Mouse (Mus musculus): ENCODE results near the gene Hic1. TPM values are rescaled to one million over a fixed set of nuclear protein-coding genes. Genes with fewer than 3 reads are reported as not detected.

The Hic1 gene
- polyA plus RNA-seq (2012; rRNA removed), result 10.6 and 14.1 TPM in 2 replicates

GRCm38 (mm10) chr11:75169405-75170080, at the start of gene Hic1:
Gene Hic1 (minus strand): TSS chr11:75169519.
- no peak for DNase-seq
- H3K4me1 ChIP-seq (replicated peaks; ENCODE audit: control insufficient read depth, insufficient read depth, low read length), result peaks cover 64% of the 10 kb centered on the region
- H3K36me3 ChIP-seq (ENCODE audit: control insufficient read depth, insufficient read depth, low read length), result no peaks in the 10 kb centered on the region
- TF ChIP-seq CTCF (IDR thresholded peaks at IDR 0.05; ENCODE audit: borderline replicate concordance, control insufficient read depth, extremely low read depth, insufficient read depth, low read length, poor library complexity), result no peak
- WGBS, result 9% methylated on average over 23 of the region's 23 CpGs
- H3K4me3 ChIP-seq (ENCODE audit: control insufficient read depth, insufficient read depth, low read length), result peak within 1 kb of the TSS; percentile 34
- peaks cover 45% of the 10 kb centered on the region for H3K27me3 ChIP-seq (ENCODE audit: control insufficient read depth, insufficient read depth, low read length)
- H3K27ac ChIP-seq (ENCODE audit: control insufficient read depth, insufficient read depth, low read length), result no peak within 1 kb of the TSS

GRCm38 (mm10) chr11:75214081-75214950, 45.0 kb upstream of the Hic1 start:
- DNase-seq, result no peak
- TF ChIP-seq POLR2A (IDR thresholded peaks at IDR 0.05; ENCODE audit: control insufficient read depth, extremely low read depth, insufficient read depth, low read length, poor library complexity), result no peak
- no peak for TF ChIP-seq CTCF (IDR thresholded peaks at IDR 0.05; ENCODE audit: borderline replicate concordance, control insufficient read depth, extremely low read depth, insufficient read depth, low read length, poor library complexity)
- Histone ChIP-seq H3K36me3 (ENCODE audit: control insufficient read depth, insufficient read depth, low read length) (no peaks in the 10 kb centered on the region), H3K4me1 (replicated peaks; ENCODE audit: control insufficient read depth, insufficient read depth, low read length) (peaks cover 32% of the 10 kb centered on the region), H3K27ac (ENCODE audit: control insufficient read depth, insufficient read depth, low read length) (no peak overlapping the region), H3K4me3 (ENCODE audit: control insufficient read depth, insufficient read depth, low read length) (no peak overlapping the region), H3K27me3 (ENCODE audit: control insufficient read depth, insufficient read depth, low read length) (no peaks in the 10 kb centered on the region)
- 70% methylated on average over 13 of the region's 13 CpGs for WGBS

- H3K27ac ChIP-seq (ENCODE audit: control insufficient read depth, insufficient read depth, low read length), result no peak overlapping the region
- 49% methylated on average over 35 of the region's 35 CpGs for WGBS
- no peaks in the 10 kb centered on the region for H3K36me3 ChIP-seq (ENCODE audit: control insufficient read depth, insufficient read depth, low read length)
- TF ChIP-seq POLR2A (IDR thresholded peaks at IDR 0.05; ENCODE audit: control insufficient read depth, extremely low read depth, insufficient read depth, low read length, poor library complexity) (no peak), CTCF (IDR thresholded peaks at IDR 0.05; ENCODE audit: borderline replicate concordance, control insufficient read depth, extremely low read depth, insufficient read depth, low read length, poor library complexity) (no peak)
- H3K4me1 ChIP-seq (replicated peaks; ENCODE audit: control insufficient read depth, insufficient read depth, low read length), result peaks cover 34% of the 10 kb centered on the region
- no peak overlapping the region for H3K4me3 ChIP-seq (ENCODE audit: control insufficient read depth, insufficient read depth, low read length)
- H3K27me3 ChIP-seq (ENCODE audit: control insufficient read depth, insufficient read depth, low read length), result no peaks in the 10 kb centered on the region
- DNase-seq, result no peak
Observed at GRCm38 (mm10) chr11:75213372-75214080, 44.2 kb upstream of the Hic1 start.

- TF ChIP-seq CTCF (IDR thresholded peaks at IDR 0.05; ENCODE audit: borderline replicate concordance, control insufficient read depth, extremely low read depth, insufficient read depth, low read length, poor library complexity) (no peak), POLR2A (IDR thresholded peaks at IDR 0.05; ENCODE audit: control insufficient read depth, extremely low read depth, insufficient read depth, low read length, poor library complexity) (no peak)
- 79% methylated on average over 3 of the region's 3 CpGs for WGBS
- Histone ChIP-seq H3K4me3 (ENCODE audit: control insufficient read depth, insufficient read depth, low read length) (no peak overlapping the region), H3K27me3 (ENCODE audit: control insufficient read depth, insufficient read depth, low read length) (no peaks in the 10 kb centered on the region), H3K27ac (ENCODE audit: control insufficient read depth, insufficient read depth, low read length) (no peak overlapping the region), H3K36me3 (ENCODE audit: control insufficient read depth, insufficient read depth, low read length) (no peaks in the 10 kb centered on the region), H3K4me1 (replicated peaks; ENCODE audit: control insufficient read depth, insufficient read depth, low read length) (peaks cover 34% of the 10 kb centered on the region)
- DNase-seq, result no peak
Observed at GRCm38 (mm10) chr11:75212876-75213275, 43.6 kb upstream of the Hic1 start.

- H3K27me3 ChIP-seq (ENCODE audit: control insufficient read depth, insufficient read depth, low read length), result no peaks in the 10 kb centered on the region
- no peak overlapping the region for H3K27ac ChIP-seq (ENCODE audit: control insufficient read depth, insufficient read depth, low read length)
- TF ChIP-seq POLR2A (IDR thresholded peaks at IDR 0.05; ENCODE audit: control insufficient read depth, extremely low read depth, insufficient read depth, low read length, poor library complexity) (no peak), CTCF (IDR thresholded peaks at IDR 0.05; ENCODE audit: borderline replicate concordance, control insufficient read depth, extremely low read depth, insufficient read depth, low read length, poor library complexity) (no peak)
- WGBS, result 61% methylated on average over 8 of the region's 8 CpGs
- H3K4me1 ChIP-seq (replicated peaks; ENCODE audit: control insufficient read depth, insufficient read depth, low read length), result peaks cover 34% of the 10 kb centered on the region
- H3K36me3 ChIP-seq (ENCODE audit: control insufficient read depth, insufficient read depth, low read length), result no peaks in the 10 kb centered on the region
- DNase-seq, result no peak
- no peak overlapping the region for H3K4me3 ChIP-seq (ENCODE audit: control insufficient read depth, insufficient read depth, low read length)
Observed at GRCm38 (mm10) chr11:75212031-75212667, 42.8 kb upstream of the Hic1 start.

GRCm38 (mm10) chr11:75210755-75211154, 41.4 kb upstream of the Hic1 start:
- Histone ChIP-seq H3K4me3 (ENCODE audit: control insufficient read depth, insufficient read depth, low read length) (no peak overlapping the region), H3K4me1 (replicated peaks; ENCODE audit: control insufficient read depth, insufficient read depth, low read length) (peaks cover 42% of the 10 kb centered on the region), H3K27me3 (ENCODE audit: control insufficient read depth, insufficient read depth, low read length) (no peaks in the 10 kb centered on the region), H3K36me3 (ENCODE audit: control insufficient read depth, insufficient read depth, low read length) (no peaks in the 10 kb centered on the region), H3K27ac (ENCODE audit: control insufficient read depth, insufficient read depth, low read length) (no peak overlapping the region)
- no peak for DNase-seq
- 69% methylated on average over 6 of the region's 6 CpGs for WGBS
- no peak for TF ChIP-seq CTCF (IDR thresholded peaks at IDR 0.05; ENCODE audit: borderline replicate concordance, control insufficient read depth, extremely low read depth, insufficient read depth, low read length, poor library complexity)
- no peak for TF ChIP-seq POLR2A (IDR thresholded peaks at IDR 0.05; ENCODE audit: control insufficient read depth, extremely low read depth, insufficient read depth, low read length, poor library complexity)
